ENCODE assay signal across 12 mouse cellular contexts in genomic region chr5:65850765-65851164, GRCm38 (mm10). TPM values are rescaled to one million over a fixed set of nuclear protein-coding genes. Genes with fewer than 3 reads are reported as not detected.
DNase-seq lines count a peak whose midpoint lies in the region; ATAC-seq and TF ChIP-seq lines count a peak whose summit lies in the region.
"Had no signal": no experiment of that assay in that cellular context is flagged by ENCODE, and none has a peak within 500 bp of the region (broad histone marks: within the 10 kb centered on the region; RNA-seq: fewer than 3 reads in every experiment).

No protein-coding gene starts in this region.

- H3K27me3 ChIP-seq in midbrain, postnatal 0 days (ENCODE audit: insufficient read depth, low read length) = no peaks in the 10 kb centered on the region
- H3K27me3 ChIP-seq: embryonic facial prominence, embryonic 13.5 days; heart, embryonic 15.5 days; intestine, embryonic 15.5 days had no signal

- no peaks in the 10 kb centered on the region for H3K4me1 ChIP-seq in midbrain, postnatal 0 days (ENCODE audit: insufficient read depth, low read length)
- H3K4me1 ChIP-seq: intestine, embryonic 15.5 days had no signal

- no peak overlapping the region for H3K9ac ChIP-seq in midbrain, postnatal 0 days (replicated peaks; ENCODE audit: low read length, poor library complexity, severe bottlenecking)
- H3K9ac ChIP-seq: embryonic facial prominence, embryonic 13.5 days; heart, embryonic 15.5 days; intestine, embryonic 15.5 days had no signal

- no peak overlapping the region for H3K4me3 ChIP-seq in midbrain, postnatal 0 days (ENCODE audit: low read depth, low read length)
- H3K4me3 ChIP-seq: embryonic facial prominence, embryonic 13.5 days; heart, embryonic 15.5 days; intestine, embryonic 15.5 days had no signal

- DNase-seq in A20 (ENCODE audit: low read depth, low spot score) = peak; percentile 83
- peak; percentile 55 to 57 for DNase-seq in B cell, adult 2 months
- DNase-seq in spleen, postnatal 36 days (ENCODE audit: low spot score in 2 of 2) = peak; percentile 72 to 76
- DNase-seq in layer of hippocampus, adult 9-10 months (ENCODE audit: low spot score) = no peak
- no peak for DNase-seq in midbrain, postnatal 0 days (ENCODE audit: low spot score)
- DNase-seq: adrenal gland, postnatal 25 days; cerebellum, adult 18-20 months had no signal

- H3K4me2 ChIP-seq in midbrain, postnatal 0 days (ENCODE audit: low read depth, low read length, poor library complexity, severe bottlenecking) = no peak overlapping the region
- H3K4me2 ChIP-seq: embryonic facial prominence, embryonic 13.5 days; heart, embryonic 15.5 days; intestine, embryonic 15.5 days had no signal

- peak; percentile 77 for ATAC-seq in inflammation-experienced regulatory T-cells, adult 6 months
- no peak for ATAC-seq in granulocyte monocyte progenitor cell, adult 5-6 weeks (replicated peaks; ENCODE audit: poor library complexity, severe bottlenecking)
- ATAC-seq in midbrain, postnatal 0 days (ENCODE audit: low FRiP score) = no peak
- ATAC-seq: intestine, embryonic 15.5 days had no signal

- TF ChIP-seq CTCF in midbrain, postnatal 0 days (IDR thresholded peaks at IDR 0.05) = no peak

- H3K9me3 ChIP-seq in midbrain, postnatal 0 days (ENCODE audit: low read length) = no peaks in the 10 kb centered on the region
- H3K9me3 ChIP-seq: embryonic facial prominence, embryonic 13.5 days; heart, embryonic 15.5 days; intestine, embryonic 15.5 days had no signal

- WGBS in midbrain, postnatal 0 days = 69% methylated on average over 11 of the region's 11 CpGs

- no peaks in the 10 kb centered on the region for H3K36me3 ChIP-seq in midbrain, postnatal 0 days (ENCODE audit: insufficient read depth, low read length)
- H3K36me3 ChIP-seq: embryonic facial prominence, embryonic 13.5 days; heart, embryonic 15.5 days; intestine, embryonic 15.5 days had no signal

- no peak overlapping the region for H3K27ac ChIP-seq in midbrain, postnatal 0 days (ENCODE audit: low read depth, low read length)
- H3K27ac ChIP-seq: embryonic facial prominence, embryonic 13.5 days; heart, embryonic 15.5 days; intestine, embryonic 15.5 days had no signal

RNA-seq across cellular contexts. Expression of gene Rhoh, which starts 10.2 kb away (rescaled TPM):
- polyA plus RNA-seq in inflammation-experienced regulatory T-cells, adult 6 months (2017; shearing (Covaris generic)) = 100 to 1,000 TPM; 154 to 314 (median 282) TPM
- 14.4 and 20.0 TPM in 2 replicates for total RNA-seq in granulocyte monocyte progenitor cell, adult 5-6 weeks (2014; fragmentation: Nextera tagmentation)
- total RNA-seq in granulocyte monocyte progenitor cell, adult 5-6 weeks (2017) = 14.6 and 18.5 TPM in 2 replicates
- 0.33 and 1.5 TPM in 2 replicates for total RNA-seq in midbrain, postnatal 0 days (2014; rRNA removed)
- 0.38 and 0.51 TPM in 2 replicates for polyA plus RNA-seq in midbrain, postnatal 0 days (2015; fragmentation: Nextera tagmentation; extraction: Ambion mirVana)

Comparison
In these comparisons a context has a peak if more than half of its experiments do, and no peak if none do; other contexts are left out.
1. DNase-seq: peak in A20 (single experiment), B cell, adult 2 months (2 of 2) and spleen, postnatal 36 days (2 of 2); none in layer of hippocampus, adult 9-10 months (single experiment) and midbrain, postnatal 0 days (single experiment).